Mouse (Mus musculus): ENCODE data around the gene Fam104a. TPM values are rescaled to one million over a fixed set of nuclear protein-coding genes. Genes with fewer than 3 reads are reported as not detected.

The Fam104a gene
- polyA plus RNA-seq, 1 experiment = 143 TPM

DNA sequence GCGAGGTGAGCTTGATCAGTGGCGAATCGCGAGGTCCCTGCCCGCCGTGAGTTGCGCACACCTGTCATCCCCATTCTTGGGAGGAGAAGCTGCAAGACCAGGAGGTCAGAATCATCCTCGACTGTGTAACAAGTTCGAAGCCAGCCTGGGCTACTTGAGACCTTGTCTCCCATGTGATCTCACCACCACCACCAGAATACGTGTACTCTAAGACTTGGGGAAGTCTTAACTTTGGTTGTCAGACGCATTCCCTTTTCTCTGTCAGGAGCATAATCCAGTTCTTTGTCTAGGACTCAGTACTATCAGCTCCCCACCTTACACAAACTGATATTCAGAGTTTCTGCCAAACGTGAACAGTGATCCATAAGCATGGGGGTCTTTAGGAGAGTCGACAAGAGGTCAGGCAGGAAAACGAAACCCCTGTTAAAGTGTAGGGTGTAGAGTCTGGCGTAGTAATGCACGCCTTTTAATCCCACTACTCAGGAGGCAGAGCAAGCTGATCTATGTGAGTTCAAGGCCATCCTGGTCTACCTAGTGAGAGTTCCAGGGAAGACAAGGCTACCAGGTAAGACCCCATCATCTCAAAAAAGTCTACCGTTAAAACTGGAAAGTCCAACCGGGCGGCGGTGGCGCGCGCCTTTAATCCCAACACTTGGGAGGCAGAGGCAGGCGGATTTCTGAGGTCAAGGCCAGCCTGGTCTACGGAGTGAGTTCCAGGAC lies 912 bp upstream of the Fam104a start:
- Histone ChIP-seq H3K27ac (ENCODE audit: control insufficient read depth, insufficient read depth, low read depth, low read length) (peak overlapping the region; percentile 90), H3K27me3 (ENCODE audit: control insufficient read depth, insufficient read depth, low read length) (no peaks in the 10 kb centered on the region), H3K4me3 (ENCODE audit: control insufficient read depth, low read depth, low read length) (peak overlapping the region; percentile 93), H3K4me1 (ENCODE audit: control insufficient read depth, insufficient read depth, low read length) (peaks cover 6% of the 10 kb centered on the region), H3K36me3 (ENCODE audit: control insufficient read depth, insufficient read depth, low read length) (no peaks in the 10 kb centered on the region)
- TF ChIP-seq CTCF (IDR thresholded peaks at IDR 0.05; ENCODE audit: control insufficient read depth, insufficient read depth, insufficient replicate concordance, low read depth, low read length) (no peak), POLR2A (IDR thresholded peaks at IDR 0.05; ENCODE audit: control insufficient read depth, low read depth, low read length) (no peak)

DNA sequence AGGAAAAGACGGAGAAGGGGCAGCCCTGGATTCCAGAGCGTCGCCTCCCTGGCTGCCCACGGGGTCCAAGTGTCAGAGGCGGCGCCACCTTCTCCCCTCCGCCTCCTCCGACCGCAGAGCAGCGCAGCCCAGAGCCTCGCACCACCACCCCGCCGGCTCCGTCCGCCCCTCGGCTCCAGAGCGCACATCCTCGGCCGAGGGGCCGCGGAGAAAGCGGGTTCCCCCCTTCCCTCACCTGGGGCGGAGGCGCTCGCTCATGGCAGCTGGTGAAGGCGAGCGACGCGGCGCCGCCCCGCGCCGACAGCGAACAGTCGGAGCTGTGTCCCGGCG lies 363 bp downstream of the Fam104a start:
- no peaks in the 10 kb centered on the region for H3K36me3 ChIP-seq (ENCODE audit: control insufficient read depth, insufficient read depth, low read length)
- no peak for TF ChIP-seq CTCF (IDR thresholded peaks at IDR 0.05; ENCODE audit: control insufficient read depth, insufficient read depth, insufficient replicate concordance, low read depth, low read length)
- no peak for TF ChIP-seq POLR2A (IDR thresholded peaks at IDR 0.05; ENCODE audit: control insufficient read depth, low read depth, low read length)
- peak overlapping the region; percentile 90 for H3K27ac ChIP-seq (ENCODE audit: control insufficient read depth, insufficient read depth, low read depth, low read length)
- peaks cover 6% of the 10 kb centered on the region for H3K4me1 ChIP-seq (ENCODE audit: control insufficient read depth, insufficient read depth, low read length)
- peak overlapping the region; percentile 93 for H3K4me3 ChIP-seq (ENCODE audit: control insufficient read depth, low read depth, low read length)
- H3K27me3 ChIP-seq (ENCODE audit: control insufficient read depth, insufficient read depth, low read length) = no peaks in the 10 kb centered on the region

GRCm38 (mm10) chr11:113682897-113683626 lies 893 bp downstream of the Fam104a start:
- peaks cover 8% of the 10 kb centered on the region for H3K4me1 ChIP-seq (ENCODE audit: control insufficient read depth, insufficient read depth, low read length)
- TF ChIP-seq POLR2A (IDR thresholded peaks at IDR 0.05; ENCODE audit: control insufficient read depth, low read depth, low read length) (no peak), CTCF (IDR thresholded peaks at IDR 0.05; ENCODE audit: control insufficient read depth, insufficient read depth, insufficient replicate concordance, low read depth, low read length) (no peak)
- peak overlapping the region; percentile 93 for H3K4me3 ChIP-seq (ENCODE audit: control insufficient read depth, low read depth, low read length)

DNA sequence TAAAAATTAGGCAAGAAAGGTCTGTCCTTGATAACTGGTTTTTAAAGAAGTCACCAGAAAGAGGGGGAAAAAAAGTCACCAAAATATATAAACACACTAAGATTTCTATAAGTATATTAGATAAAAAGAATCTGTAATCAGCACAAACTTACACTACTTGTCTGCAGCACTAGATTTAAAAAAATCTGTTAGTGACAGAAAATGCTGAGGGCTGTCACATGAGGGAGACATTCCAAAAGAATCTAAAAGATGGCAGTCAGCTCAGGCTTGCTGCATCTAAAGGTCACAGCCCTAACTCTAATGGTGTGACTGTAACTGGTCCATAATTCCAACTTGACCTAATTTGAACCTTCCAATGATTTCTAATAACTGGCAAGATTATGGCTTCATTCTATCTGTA lies 2.0 kb downstream of the Fam104a start:
- H3K27me3 ChIP-seq (ENCODE audit: control insufficient read depth, insufficient read depth, low read length) = no peaks in the 10 kb centered on the region
- H3K36me3 ChIP-seq (ENCODE audit: control insufficient read depth, insufficient read depth, low read length) = peaks cover 3% of the 10 kb centered on the region; the same call in 1 of the 2 replicates
- H3K4me1 ChIP-seq (ENCODE audit: control insufficient read depth, insufficient read depth, low read length) = peaks cover 8% of the 10 kb centered on the region
- peak overlapping the region; percentile 53; the same call in 1 of the 2 replicates for H3K4me3 ChIP-seq (ENCODE audit: control insufficient read depth, low read depth, low read length)
- no peak overlapping the region for H3K27ac ChIP-seq (ENCODE audit: control insufficient read depth, insufficient read depth, low read depth, low read length)
- TF ChIP-seq POLR2A (IDR thresholded peaks at IDR 0.05; ENCODE audit: control insufficient read depth, low read depth, low read length) (no peak), CTCF (IDR thresholded peaks at IDR 0.05; ENCODE audit: control insufficient read depth, insufficient read depth, insufficient replicate concordance, low read depth, low read length) (no peak)

More at GRCm38 (mm10) chr11:113682897-113683626, 893 bp downstream of the Fam104a start:
- peak overlapping the region; percentile 90 for H3K27ac ChIP-seq (ENCODE audit: control insufficient read depth, insufficient read depth, low read depth, low read length)
- H3K36me3 ChIP-seq (ENCODE audit: control insufficient read depth, insufficient read depth, low read length) = 0 out of 2 replicates have a peak, but pooled peaks cover 3% of the 10 kb centered on the region
- no peaks in the 10 kb centered on the region for H3K27me3 ChIP-seq (ENCODE audit: control insufficient read depth, insufficient read depth, low read length)

- TF ChIP-seq POLR2A (IDR thresholded peaks at IDR 0.05; ENCODE audit: control insufficient read depth, low read depth, low read length) (no peak), CTCF (IDR thresholded peaks at IDR 0.05; ENCODE audit: control insufficient read depth, insufficient read depth, insufficient replicate concordance, low read depth, low read length) (no peak)
- Histone ChIP-seq H3K27ac (ENCODE audit: control insufficient read depth, insufficient read depth, low read depth, low read length) (no peak overlapping the region), H3K4me3 (ENCODE audit: control insufficient read depth, low read depth, low read length) (peak overlapping the region; percentile 5), H3K27me3 (ENCODE audit: control insufficient read depth, insufficient read depth, low read length) (no peaks in the 10 kb centered on the region), H3K4me1 (ENCODE audit: control insufficient read depth, insufficient read depth, low read length) (peaks cover 8% of the 10 kb centered on the region), H3K36me3 (ENCODE audit: control insufficient read depth, insufficient read depth, low read length) (peaks cover 4% of the 10 kb centered on the region)
Observed at GRCm38 (mm10) chr11:113680954-113681353, 3.0 kb downstream of the Fam104a start.

GRCm38 (mm10) chr11:113678373-113678772 lies 5.6 kb downstream of the Fam104a start:
- H3K36me3 ChIP-seq (ENCODE audit: control insufficient read depth, insufficient read depth, low read length) = peaks cover 5% of the 10 kb centered on the region

GRCm38 (mm10) chr11:113677378-113677777 lies 6.6 kb downstream of the Fam104a start:
- TF ChIP-seq CTCF (IDR thresholded peaks at IDR 0.05; ENCODE audit: control insufficient read depth, insufficient read depth, insufficient replicate concordance, low read depth, low read length) = no peak
- TF ChIP-seq POLR2A (IDR thresholded peaks at IDR 0.05; ENCODE audit: control insufficient read depth, low read depth, low read length) = no peak
- peaks cover 2% of the 10 kb centered on the region; the same call in 1 of the 2 replicates for H3K4me1 ChIP-seq (ENCODE audit: control insufficient read depth, insufficient read depth, low read length)

More at GRCm38 (mm10) chr11:113678373-113678772, 5.6 kb downstream of the Fam104a start:
- no peaks in the 10 kb centered on the region for H3K27me3 ChIP-seq (ENCODE audit: control insufficient read depth, insufficient read depth, low read length)
- H3K4me3 ChIP-seq (ENCODE audit: control insufficient read depth, low read depth, low read length) = 0 out of 2 replicates have a peak overlapping the region, but pooled peaks have one; percentile 4
- TF ChIP-seq POLR2A (IDR thresholded peaks at IDR 0.05; ENCODE audit: control insufficient read depth, low read depth, low read length) (no peak), CTCF (IDR thresholded peaks at IDR 0.05; ENCODE audit: control insufficient read depth, insufficient read depth, insufficient replicate concordance, low read depth, low read length) (no peak)
- peak overlapping the region; percentile 17; the same call in 1 of the 2 replicates for H3K27ac ChIP-seq (ENCODE audit: control insufficient read depth, insufficient read depth, low read depth, low read length)
- peaks cover 4% of the 10 kb centered on the region for H3K4me1 ChIP-seq (ENCODE audit: control insufficient read depth, insufficient read depth, low read length)

More at GRCm38 (mm10) chr11:113677378-113677777, 6.6 kb downstream of the Fam104a start:
- Histone ChIP-seq H3K4me3 (ENCODE audit: control insufficient read depth, low read depth, low read length) (no peak overlapping the region), H3K27me3 (ENCODE audit: control insufficient read depth, insufficient read depth, low read length) (no peaks in the 10 kb centered on the region), H3K36me3 (ENCODE audit: control insufficient read depth, insufficient read depth, low read length) (peaks cover 5% of the 10 kb centered on the region), H3K27ac (ENCODE audit: control insufficient read depth, insufficient read depth, low read depth, low read length) (no peak overlapping the region)

All from testis, adult 2 months (tissue).